Mouse (Mus musculus): ENCODE measurements around the gene Nt5dc1. TPM values are rescaled to one million over a fixed set of nuclear protein-coding genes. Genes with fewer than 3 reads are reported as not detected.
"Not testable (repeated sequence)": the region's sequence is repeated elsewhere in the genome, so short reads cannot be mapped to it uniquely, and the experiment has no call there.

The Nt5dc1 gene
- polyA plus RNA-seq (2015; fragmentation: Nextera tagmentation; extraction: Ambion mirVana) = 1.7 and 1.8 TPM in 2 replicates

GRCm38 (mm10) chr10:34418204-34418756, at the start of gene Nt5dc1:
Nt5dc1 (minus strand) TSS chr10:34418552.
- no peaks in the 10 kb centered on the region for H3K36me3 ChIP-seq (ENCODE audit: control insufficient read depth, insufficient read depth, low read length)
- H3K4me1 ChIP-seq (ENCODE audit: control insufficient read depth, insufficient read depth, low read length) = no peaks in the 10 kb centered on the region
- no peaks in the 10 kb centered on the region for H3K9me3 ChIP-seq (replicated peaks; ENCODE audit: control insufficient read depth, low read length, poor library complexity, severe bottlenecking)
- peak; percentile 98 for ATAC-seq
- no peaks in the 10 kb centered on the region for H3K27me3 ChIP-seq (ENCODE audit: control insufficient read depth, insufficient read depth, low read depth, low read length)
- H3K4me2 ChIP-seq (ENCODE audit: low read length) = peak within 1 kb of the TSS; percentile 82
- under 1% methylated on average over 42 of the region's 49 CpGs for WGBS
- H3K4me3 ChIP-seq (ENCODE audit: low read depth, low read length) = peak within 1 kb of the TSS; percentile 66
- H3K9ac ChIP-seq (ENCODE audit: low read depth, low read length) = peak within 1 kb of the TSS; percentile 69
- H3K27ac ChIP-seq (ENCODE audit: low read length) = peak within 1 kb of the TSS; percentile 58

GRCm38 (mm10) chr10:34464321-34464720, 46.0 kb upstream of the Nt5dc1 start:
- 96% methylated on average over 4 of the region's 4 CpGs for WGBS
- Histone ChIP-seq H3K27ac (ENCODE audit: low read length) (no peak overlapping the region), H3K9me3 (replicated peaks; ENCODE audit: control insufficient read depth, low read length, poor library complexity, severe bottlenecking) (no peaks in the 10 kb centered on the region), H3K9ac (ENCODE audit: low read depth, low read length) (no peak overlapping the region), H3K27me3 (ENCODE audit: control insufficient read depth, insufficient read depth, low read depth, low read length) (no peaks in the 10 kb centered on the region), H3K4me3 (ENCODE audit: low read depth, low read length) (no peak overlapping the region), H3K36me3 (ENCODE audit: control insufficient read depth, insufficient read depth, low read length) (no peaks in the 10 kb centered on the region), H3K4me1 (ENCODE audit: control insufficient read depth, insufficient read depth, low read length) (no peaks in the 10 kb centered on the region), H3K4me2 (ENCODE audit: low read length) (no peak overlapping the region)
- no peak for ATAC-seq

GRCm38 (mm10) chr10:34461451-34461850, 43.1 kb upstream of the Nt5dc1 start:
- Histone ChIP-seq H3K9ac (ENCODE audit: low read depth, low read length) (no peak overlapping the region), H3K27me3 (ENCODE audit: control insufficient read depth, insufficient read depth, low read depth, low read length) (no peaks in the 10 kb centered on the region)

GRCm38 (mm10) chr10:34449469-34449868, 31.1 kb upstream of the Nt5dc1 start:
- Histone ChIP-seq H3K9ac (ENCODE audit: low read depth, low read length) (no peak overlapping the region), H3K9me3 (replicated peaks; ENCODE audit: control insufficient read depth, low read length, poor library complexity, severe bottlenecking) (no peaks in the 10 kb centered on the region), H3K27me3 (ENCODE audit: control insufficient read depth, insufficient read depth, low read depth, low read length) (no peaks in the 10 kb centered on the region), H3K4me1 (ENCODE audit: control insufficient read depth, insufficient read depth, low read length) (no peaks in the 10 kb centered on the region), H3K27ac (ENCODE audit: low read length) (no peak overlapping the region), H3K36me3 (ENCODE audit: control insufficient read depth, insufficient read depth, low read length) (no peaks in the 10 kb centered on the region), H3K4me3 (ENCODE audit: low read depth, low read length) (no peak overlapping the region), H3K4me2 (ENCODE audit: low read length) (no peak overlapping the region)
- WGBS = 82% methylated on average over 1 of the region's 1 CpGs
- ATAC-seq = no peak

More at GRCm38 (mm10) chr10:34461451-34461850, 43.1 kb upstream of the Nt5dc1 start:
- no peaks in the 10 kb centered on the region for H3K36me3 ChIP-seq (ENCODE audit: control insufficient read depth, insufficient read depth, low read length)
- no peaks in the 10 kb centered on the region for H3K4me1 ChIP-seq (ENCODE audit: control insufficient read depth, insufficient read depth, low read length)
- WGBS = 53% methylated on average over 4 of the region's 4 CpGs
- no peak overlapping the region for H3K4me2 ChIP-seq (ENCODE audit: low read length)
- no peak overlapping the region for H3K4me3 ChIP-seq (ENCODE audit: low read depth, low read length)
- ATAC-seq = no peak
- H3K9me3 ChIP-seq (replicated peaks; ENCODE audit: control insufficient read depth, low read length, poor library complexity, severe bottlenecking) = no peaks in the 10 kb centered on the region
- no peak overlapping the region for H3K27ac ChIP-seq (ENCODE audit: low read length)

GRCm38 (mm10) chr10:34434191-34434590, 15.8 kb upstream of the Nt5dc1 start:
- not testable (repeated sequence) for ATAC-seq; H3K36me3 ChIP-seq (ENCODE audit: control insufficient read depth, insufficient read depth, low read length); H3K4me3 ChIP-seq (ENCODE audit: low read depth, low read length); H3K4me1 ChIP-seq (ENCODE audit: control insufficient read depth, insufficient read depth, low read length); H3K27me3 ChIP-seq (ENCODE audit: control insufficient read depth, insufficient read depth, low read depth, low read length); H3K4me2 ChIP-seq (ENCODE audit: low read length); H3K9ac ChIP-seq (ENCODE audit: low read depth, low read length); H3K9me3 ChIP-seq (replicated peaks; ENCODE audit: control insufficient read depth, low read length, poor library complexity, severe bottlenecking); H3K27ac ChIP-seq (ENCODE audit: low read length)
- 95% methylated on average over 6 of the region's 14 CpGs for WGBS

- peaks cover 3% of the 10 kb centered on the region; the same call in 1 of the 2 replicates for H3K4me1 ChIP-seq (ENCODE audit: control insufficient read depth, insufficient read depth, low read length)
- no peaks in the 10 kb centered on the region for H3K27me3 ChIP-seq (ENCODE audit: control insufficient read depth, insufficient read depth, low read depth, low read length)
- no peak overlapping the region for H3K27ac ChIP-seq (ENCODE audit: low read length)
- no peak for ATAC-seq
- H3K9ac ChIP-seq (ENCODE audit: low read depth, low read length) = no peak overlapping the region
- H3K4me3 ChIP-seq (ENCODE audit: low read depth, low read length) = no peak overlapping the region
- H3K4me2 ChIP-seq (ENCODE audit: low read length) = no peak overlapping the region
- H3K36me3 ChIP-seq (ENCODE audit: control insufficient read depth, insufficient read depth, low read length) = no peaks in the 10 kb centered on the region
- H3K9me3 ChIP-seq (replicated peaks; ENCODE audit: control insufficient read depth, low read length, poor library complexity, severe bottlenecking) = no peaks in the 10 kb centered on the region
Measured at GRCm38 (mm10) chr10:34431783-34432182, 13.4 kb upstream of the Nt5dc1 start.

- H3K9me3 ChIP-seq (replicated peaks; ENCODE audit: control insufficient read depth, low read length, poor library complexity, severe bottlenecking); H3K36me3 ChIP-seq (ENCODE audit: control insufficient read depth, insufficient read depth, low read length); H3K4me1 ChIP-seq (ENCODE audit: control insufficient read depth, insufficient read depth, low read length); H3K27ac ChIP-seq (ENCODE audit: low read length); ATAC-seq; H3K27me3 ChIP-seq (ENCODE audit: control insufficient read depth, insufficient read depth, low read depth, low read length): not testable (repeated sequence)
- peak overlapping the region; percentile 82 for H3K4me2 ChIP-seq (ENCODE audit: low read length)
- peak overlapping the region; percentile 66 for H3K4me3 ChIP-seq (ENCODE audit: low read depth, low read length)
- WGBS = 82% methylated on average over 4 of the region's 4 CpGs
- H3K9ac ChIP-seq (ENCODE audit: low read depth, low read length) = peak overlapping the region; percentile 69
Measured at GRCm38 (mm10) chr10:34418794-34419193, 442 bp upstream of the Nt5dc1 start.

- no peak overlapping the region for H3K27ac ChIP-seq (ENCODE audit: low read length)
- no peak overlapping the region for H3K9ac ChIP-seq (ENCODE audit: low read depth, low read length)
- H3K4me1 ChIP-seq (ENCODE audit: control insufficient read depth, insufficient read depth, low read length) = no peaks in the 10 kb centered on the region
- H3K27me3 ChIP-seq (ENCODE audit: control insufficient read depth, insufficient read depth, low read depth, low read length) = no peaks in the 10 kb centered on the region
- H3K4me2 ChIP-seq (ENCODE audit: low read length) = no peak overlapping the region
- no peaks in the 10 kb centered on the region for H3K9me3 ChIP-seq (replicated peaks; ENCODE audit: control insufficient read depth, low read length, poor library complexity, severe bottlenecking)
- no peaks in the 10 kb centered on the region for H3K36me3 ChIP-seq (ENCODE audit: control insufficient read depth, insufficient read depth, low read length)
- no peak for ATAC-seq
- no peak overlapping the region for H3K4me3 ChIP-seq (ENCODE audit: low read depth, low read length)
Measured at GRCm38 (mm10) chr10:34399267-34399666, 19.1 kb downstream of the Nt5dc1 start.

- Histone ChIP-seq H3K27me3 (ENCODE audit: control insufficient read depth, insufficient read depth, low read depth, low read length) (no peaks in the 10 kb centered on the region), H3K36me3 (ENCODE audit: control insufficient read depth, insufficient read depth, low read length) (no peaks in the 10 kb centered on the region), H3K4me1 (ENCODE audit: control insufficient read depth, insufficient read depth, low read length) (no peaks in the 10 kb centered on the region), H3K9me3 (replicated peaks; ENCODE audit: control insufficient read depth, low read length, poor library complexity, severe bottlenecking) (no peaks in the 10 kb centered on the region), H3K27ac (ENCODE audit: low read length) (no peak overlapping the region), H3K4me3 (ENCODE audit: low read depth, low read length) (no peak overlapping the region), H3K4me2 (ENCODE audit: low read length) (no peak overlapping the region), H3K9ac (ENCODE audit: low read depth, low read length) (no peak overlapping the region)
- WGBS = 35% methylated on average over 4 of the region's 4 CpGs
- no peak for ATAC-seq
Measured at GRCm38 (mm10) chr10:34396959-34397358, 21.4 kb downstream of the Nt5dc1 start.

Data from midbrain, embryonic 16.5 days (tissue).